Mouse (Mus musculus) erythroblast, adult 5-6 weeks (primary cell): ENCODE results near the gene Sept12. TPM values are rescaled to one million over a fixed set of nuclear protein-coding genes. Genes with fewer than 3 reads are reported as not detected.

Source experiments
- ATAC-seq: replicated peaks from 2 replicates; pipeline ENCODE4 v1.8.0; 2016; ENCODE audit warnings: moderate number of reproducible peaks, mild to moderate bottlenecking, moderate TSS enrichment, inconsistent platforms; ENCODE audit not compliant: poor library complexity, low FRiP score, severe bottlenecking
- total RNA-seq, 2 experiments: library from RNA; stranded (forward) in 1 of 2; stranded (reverse) in 1 of 2; fragments of 150-400 nt in 1 of 2; fragments of 200-764, 138-1000 nt in 1 of 2; gene quantifications; 2 replicates each; pipeline versions ENCODE4 v1.2.3 to v1.2.4; 2015 to 2017; ENCODE audit warnings: low replicate concordance in 2 of 2

Gene Sept12
- total RNA-seq, 2 experiments from 2014 or later = not detected

DNA sequence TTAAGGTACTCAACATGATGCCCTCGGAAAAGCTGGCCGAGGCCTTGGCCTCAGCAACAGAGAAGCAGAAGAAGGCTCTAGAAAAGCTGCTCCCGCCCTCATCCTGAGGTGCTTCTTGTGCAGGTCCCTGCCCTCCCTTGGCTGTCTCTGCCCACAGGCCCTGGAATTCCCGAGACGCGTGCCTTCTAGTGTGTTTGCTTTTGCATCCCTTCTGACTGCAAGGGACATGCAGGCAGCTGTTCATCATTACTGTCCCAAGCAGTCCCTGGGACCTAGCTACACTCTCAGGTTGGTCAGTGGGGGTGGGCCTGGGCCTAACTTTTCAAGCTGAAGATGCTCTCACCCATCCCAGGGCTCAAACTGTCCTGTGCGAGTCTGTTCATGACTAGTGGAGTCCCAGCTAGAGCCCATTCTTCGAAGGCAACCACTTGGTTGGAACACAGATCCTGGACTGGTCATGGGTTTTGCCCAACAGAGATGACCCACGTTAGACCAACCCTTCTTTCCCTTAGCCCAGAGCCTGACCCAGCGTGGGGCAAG, 57.3 kb downstream of the Sept12 start:
- no peak for ATAC-seq

DNA sequence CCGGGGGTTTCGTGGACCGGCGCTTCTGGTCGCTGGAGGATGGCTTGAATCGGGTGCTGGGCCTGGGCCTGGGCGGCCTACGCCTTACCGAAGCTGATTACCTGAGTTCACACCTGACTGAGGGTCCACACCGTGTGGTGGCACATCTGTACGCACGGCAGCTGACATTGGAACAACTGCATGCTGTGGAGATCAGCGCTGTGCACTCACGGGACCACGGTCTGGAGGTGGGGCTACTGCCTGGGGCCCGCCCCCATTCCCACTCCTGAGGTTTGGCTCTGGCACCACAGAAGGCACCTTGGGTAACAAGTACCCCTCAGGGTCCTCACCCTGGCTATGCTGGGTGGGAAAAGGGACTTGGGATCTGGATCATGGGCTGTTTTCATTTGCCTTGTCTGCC, 58.2 kb downstream of the Sept12 start:
- ATAC-seq = peak; percentile 18; the same call in 1 of the 2 replicates

DNA sequence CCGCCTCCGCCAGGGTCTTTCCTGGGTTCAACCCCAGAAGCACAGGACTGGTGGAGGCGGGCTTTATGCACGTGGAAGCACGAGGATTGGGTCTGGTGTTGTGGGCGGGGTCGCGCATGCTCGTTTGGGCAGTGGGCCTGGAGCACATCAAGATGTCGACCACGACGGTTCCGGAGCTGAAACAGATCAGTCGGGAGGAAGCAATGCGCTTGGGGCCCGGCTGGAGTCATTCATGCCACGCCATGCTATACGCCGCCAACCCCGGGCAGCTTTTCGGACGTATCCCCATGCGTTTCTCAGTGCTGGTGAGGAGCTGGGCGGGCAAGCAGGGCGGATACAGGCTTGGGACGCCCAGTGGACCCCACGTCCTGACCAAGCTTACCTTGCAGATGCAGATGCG, 58.7 kb downstream of the Sept12 start:
- peak; percentile 90 for ATAC-seq

DNA sequence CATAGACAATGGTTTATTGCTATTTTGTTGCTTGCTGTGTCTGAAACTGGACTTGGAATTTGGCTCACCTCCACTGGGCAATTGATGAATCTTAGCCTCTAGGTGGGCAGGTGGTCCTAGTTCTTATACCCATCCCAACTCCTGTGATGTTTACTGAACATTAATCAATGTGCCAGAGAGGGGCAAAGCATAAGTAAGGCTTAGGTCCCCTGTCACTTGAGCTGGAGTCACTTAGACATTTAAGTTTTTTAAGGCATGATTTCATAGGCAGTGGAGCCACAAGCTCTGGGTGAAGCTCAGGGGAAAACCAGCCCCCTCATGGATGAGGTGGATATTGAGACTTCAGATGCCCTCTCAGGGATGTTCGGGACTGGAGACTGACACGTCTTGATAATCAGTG, 59.2 kb downstream of the Sept12 start, which contains the start of gene Nudt16l1:
Gene Nudt16l1, plus strand, starts transcription at position 301 of the 400 bp plus-strand sequence.
- ATAC-seq = no peak

DNA sequence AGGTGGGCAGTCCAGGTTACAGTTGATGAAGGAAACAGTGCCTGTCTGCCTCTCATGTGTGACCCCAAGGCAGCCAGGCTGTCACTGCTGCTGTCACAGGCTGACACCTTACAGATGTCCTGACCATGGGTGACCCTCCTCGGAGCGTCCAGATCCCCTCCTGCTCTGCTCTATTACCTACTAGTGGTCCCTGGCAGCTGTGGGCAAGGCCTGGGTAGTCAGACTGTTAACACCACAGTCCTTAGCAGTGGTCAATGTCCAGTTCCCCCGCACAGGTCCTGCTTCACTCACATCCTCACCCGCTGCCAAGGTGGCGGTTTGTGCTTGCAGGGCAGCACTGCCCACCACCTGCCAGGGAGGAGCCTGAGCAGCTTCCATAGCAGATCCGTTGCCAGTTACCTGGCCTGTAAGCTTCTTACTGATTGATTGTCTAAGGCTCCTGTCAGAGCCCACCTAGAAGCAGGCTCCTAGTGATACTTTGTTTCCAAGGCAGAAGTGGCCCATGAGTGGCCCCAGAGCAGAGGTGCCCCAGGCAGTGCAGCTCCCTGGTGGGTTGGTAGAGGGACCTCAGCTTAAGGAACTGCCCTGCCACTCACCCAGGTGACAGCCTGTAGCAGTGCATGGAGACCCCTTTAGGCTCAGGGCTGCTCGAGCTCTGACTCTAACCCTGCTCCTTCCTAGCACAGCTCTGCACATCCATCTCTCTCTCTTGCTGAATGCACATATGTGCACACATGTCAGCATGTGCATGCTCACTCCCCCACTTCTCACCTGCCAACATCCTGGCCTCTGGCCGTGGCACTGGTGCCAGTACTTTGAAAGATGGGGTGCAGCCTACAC, 60.1 kb downstream of the Sept12 start:
- ATAC-seq = no peak

Other genes with a start within 250 kb of the Sept12 start
- 2.5 and 4.0 TPM in 2 replicates for gene Cdip1, start 207.6 kb downstream of the Sept12 start, total RNA-seq (2015; ENCODE audit: low replicate concordance)
- gene Cdip1, start 207.6 kb downstream of the Sept12 start, total RNA-seq (2017; ENCODE audit: low replicate concordance) = 2.1 and 3.2 TPM in 2 replicates
- not detected in 2 replicates for gene 4930562C15Rik, start 162.4 kb downstream of the Sept12 start, total RNA-seq (2015; ENCODE audit: low replicate concordance)
- gene 4930562C15Rik, start 162.4 kb downstream of the Sept12 start, total RNA-seq (2017; ENCODE audit: low replicate concordance) = 0.42 TPM in 1 of 2 replicates, not detected in the other
- 26.8 and 39.6 TPM in 2 replicates for gene Ubald1, start 117.5 kb downstream of the Sept12 start, total RNA-seq (2015; ENCODE audit: low replicate concordance)
- 9.5 and 18.3 TPM in 2 replicates for gene Ubald1, start 117.5 kb downstream of the Sept12 start, total RNA-seq (2017; ENCODE audit: low replicate concordance)
- gene Mgrn1, start 111.6 kb downstream of the Sept12 start, total RNA-seq (2015; ENCODE audit: low replicate concordance) = 5.9 and 6.5 TPM in 2 replicates
- 2.0 and 3.3 TPM in 2 replicates for gene Mgrn1, start 111.6 kb downstream of the Sept12 start, total RNA-seq (2017; ENCODE audit: low replicate concordance)
- 5.0 and 6.9 TPM in 2 replicates for gene Nudt16l1, start 59.1 kb downstream of the Sept12 start, total RNA-seq (2015; ENCODE audit: low replicate concordance)
- gene Nudt16l1, start 59.1 kb downstream of the Sept12 start, total RNA-seq (2017; ENCODE audit: low replicate concordance) = 0.51 and 2.2 TPM in 2 replicates
- gene Anks3, start 33.6 kb downstream of the Sept12 start, total RNA-seq (2015; ENCODE audit: low replicate concordance) = 14.4 and 17.3 TPM in 2 replicates
- 16.4 and 25.0 TPM in 2 replicates for gene Anks3, start 33.6 kb downstream of the Sept12 start, total RNA-seq (2017; ENCODE audit: low replicate concordance)
- gene Smim22, start 9.4 kb upstream of the Sept12 start, total RNA-seq (2015; ENCODE audit: low replicate concordance) = not detected in 2 replicates
- not detected in 2 replicates for gene Smim22, start 9.4 kb upstream of the Sept12 start, total RNA-seq (2017; ENCODE audit: low replicate concordance)
- 35.3 and 39.2 TPM in 2 replicates for gene Rogdi, start 15.7 kb upstream of the Sept12 start, total RNA-seq (2015; ENCODE audit: low replicate concordance)
- gene Rogdi, start 15.7 kb upstream of the Sept12 start, total RNA-seq (2017; ENCODE audit: low replicate concordance) = 6.8 and 9.5 TPM in 2 replicates
- 29.0 and 43.9 TPM in 2 replicates for gene Glyr1, start 52.0 kb upstream of the Sept12 start, total RNA-seq (2015; ENCODE audit: low replicate concordance)
- gene Glyr1, start 52.0 kb upstream of the Sept12 start, total RNA-seq (2017; ENCODE audit: low replicate concordance) = 42.1 and 57.2 TPM in 2 replicates
- gene Ubn1, start 52.2 kb upstream of the Sept12 start, total RNA-seq (2015; ENCODE audit: low replicate concordance) = 16.1 and 19.6 TPM in 2 replicates
- gene Ubn1, start 52.2 kb upstream of the Sept12 start, total RNA-seq (2017; ENCODE audit: low replicate concordance) = 23.6 and 31.4 TPM in 2 replicates
- not detected in 2 replicates for gene Ppl, start 134.6 kb upstream of the Sept12 start, total RNA-seq (2015; ENCODE audit: low replicate concordance)
- not detected in 2 replicates for gene Ppl, start 134.6 kb upstream of the Sept12 start, total RNA-seq (2017; ENCODE audit: low replicate concordance)
- not detected in 2 replicates for gene Sec14l5, start 149.3 kb upstream of the Sept12 start, total RNA-seq (2015; ENCODE audit: low replicate concordance)
- gene Sec14l5, start 149.3 kb upstream of the Sept12 start, total RNA-seq (2017; ENCODE audit: low replicate concordance) = not detected in 2 replicates
- gene Nagpa, start 206.2 kb upstream of the Sept12 start, total RNA-seq (2015; ENCODE audit: low replicate concordance) = 4.4 and 9.6 TPM in 2 replicates
- 5.6 and 15.1 TPM in 2 replicates for gene Nagpa, start 206.2 kb upstream of the Sept12 start, total RNA-seq (2017; ENCODE audit: low replicate concordance)
- not detected in 2 replicates for gene AU021092, start 224.4 kb upstream of the Sept12 start, total RNA-seq (2015; ENCODE audit: low replicate concordance)
- gene AU021092, start 224.4 kb upstream of the Sept12 start, total RNA-seq (2017; ENCODE audit: low replicate concordance) = not detected in 2 replicates
- 5.8 and 6.1 TPM in 2 replicates for gene Alg1, start 235.8 kb upstream of the Sept12 start, total RNA-seq (2015; ENCODE audit: low replicate concordance)
- 2.6 and 5.4 TPM in 2 replicates for gene Alg1, start 235.8 kb upstream of the Sept12 start, total RNA-seq (2017; ENCODE audit: low replicate concordance)